Mouse (Mus musculus): Measurements from ENCODE around the gene Mov10l1. TPM values are rescaled to one million over a fixed set of nuclear protein-coding genes. Genes with fewer than 3 reads are reported as not detected.

Gene Mov10l1
- polyA plus RNA-seq, 1 experiment = 4.1 TPM

DNA sequence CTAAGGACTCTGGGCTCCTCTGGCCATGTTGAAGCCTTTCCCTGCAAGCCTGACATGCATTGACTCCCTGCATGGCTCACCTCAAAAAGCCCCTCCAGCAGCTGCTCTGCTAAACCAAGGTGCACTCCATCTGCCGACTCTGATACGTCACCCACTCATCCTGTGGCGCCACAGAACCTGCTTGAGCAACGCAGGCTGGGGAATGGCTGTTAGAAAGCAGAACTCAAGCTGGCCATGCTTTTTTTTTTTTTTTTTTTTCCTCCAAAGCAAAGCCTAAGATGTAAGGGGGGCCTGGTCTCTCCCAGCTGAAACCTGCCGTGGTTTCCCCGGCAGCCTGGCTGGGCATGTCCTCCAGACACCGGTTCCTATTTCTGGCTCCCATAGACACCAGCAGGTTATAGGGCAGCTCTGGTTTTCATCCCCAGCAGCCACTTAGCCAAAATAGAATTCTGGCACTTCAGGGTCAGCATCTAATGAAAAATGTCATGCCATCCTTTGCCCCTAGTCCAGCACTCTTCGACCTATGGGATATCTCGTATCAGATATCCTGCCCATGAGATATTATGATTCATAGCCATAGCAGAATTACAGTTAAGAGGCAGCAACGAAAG, 91.4 kb downstream of the Mov10l1 start:
- H3K9me3 ChIP-seq (replicated peaks; ENCODE audit: control insufficient read depth, insufficient read depth, low read length, poor library complexity, severe bottlenecking) = no peaks in the 10 kb centered on the region
- no peaks in the 10 kb centered on the region for H3K4me1 ChIP-seq (ENCODE audit: control insufficient read depth, insufficient read depth, low read length)
- no peaks in the 10 kb centered on the region for H3K27me3 ChIP-seq (ENCODE audit: control insufficient read depth, insufficient read depth, low read length, poor library complexity, severe bottlenecking)
- TF ChIP-seq CTCF (IDR thresholded peaks at IDR 0.05; ENCODE audit: low read depth, low read length) = no peak
- no peak for TF ChIP-seq POLR2A (IDR thresholded peaks at IDR 0.05; ENCODE audit: insufficient read depth, low read length)
- TF ChIP-seq EP300 (IDR thresholded peaks at IDR 0.05; ENCODE audit: insufficient read depth, low read depth, low read length) = no peak
- H3K27ac ChIP-seq (ENCODE audit: insufficient read depth, low read length) = no peak overlapping the region
- H3K4me3 ChIP-seq (ENCODE audit: low read depth, low read length) = no peak overlapping the region
- no peak overlapping the region for H3K9ac ChIP-seq (ENCODE audit: low read depth, poor library complexity, severe bottlenecking)
- H3K36me3 ChIP-seq (ENCODE audit: control insufficient read depth, insufficient read depth, low read length, poor library complexity, severe bottlenecking) = no peaks in the 10 kb centered on the region

- no peaks in the 10 kb centered on the region for H3K4me1 ChIP-seq (ENCODE audit: control insufficient read depth, insufficient read depth, low read length)
- peak within 1 kb of the TSS; percentile 86 for H3K4me3 ChIP-seq (ENCODE audit: low read depth, low read length)
- H3K27me3 ChIP-seq (ENCODE audit: control insufficient read depth, insufficient read depth, low read length, poor library complexity, severe bottlenecking) = no peaks in the 10 kb centered on the region
- H3K9ac ChIP-seq (ENCODE audit: low read depth, poor library complexity, severe bottlenecking) = peak within 1 kb of the TSS; percentile 97
- no peak for TF ChIP-seq EP300 (IDR thresholded peaks at IDR 0.05; ENCODE audit: insufficient read depth, low read depth, low read length)
- TF ChIP-seq POLR2A (IDR thresholded peaks at IDR 0.05; ENCODE audit: insufficient read depth, low read length) = no peak
- no peaks in the 10 kb centered on the region for H3K9me3 ChIP-seq (replicated peaks; ENCODE audit: control insufficient read depth, insufficient read depth, low read length, poor library complexity, severe bottlenecking)
- no peaks in the 10 kb centered on the region for H3K36me3 ChIP-seq (ENCODE audit: control insufficient read depth, insufficient read depth, low read length, poor library complexity, severe bottlenecking)
- no peak within 1 kb of the TSS for H3K27ac ChIP-seq (ENCODE audit: insufficient read depth, low read length)
Measured at GRCm38 (mm10) chr15:89074613-89075477, 92.1 kb downstream of the Mov10l1 start, which contains the start of gene Trabd. TSS of gene Trabd (plus strand) at chr15:89075124.

GRCm38 (mm10) chr15:89075478-89076147, 92.9 kb downstream of the Mov10l1 start:
- no peak for TF ChIP-seq POLR2A (IDR thresholded peaks at IDR 0.05; ENCODE audit: insufficient read depth, low read length)
- TF ChIP-seq EP300 (IDR thresholded peaks at IDR 0.05; ENCODE audit: insufficient read depth, low read depth, low read length) = no peak
- no peak for TF ChIP-seq CTCF (IDR thresholded peaks at IDR 0.05; ENCODE audit: low read depth, low read length)
- no peaks in the 10 kb centered on the region for H3K9me3 ChIP-seq (replicated peaks; ENCODE audit: control insufficient read depth, insufficient read depth, low read length, poor library complexity, severe bottlenecking)
- no peak overlapping the region for H3K27ac ChIP-seq (ENCODE audit: insufficient read depth, low read length)
- H3K27me3 ChIP-seq (ENCODE audit: control insufficient read depth, insufficient read depth, low read length, poor library complexity, severe bottlenecking) = no peaks in the 10 kb centered on the region
- peak overlapping the region; percentile 86 for H3K4me3 ChIP-seq (ENCODE audit: low read depth, low read length)
- peak overlapping the region; percentile 97 for H3K9ac ChIP-seq (ENCODE audit: low read depth, poor library complexity, severe bottlenecking)
- no peaks in the 10 kb centered on the region for H3K4me1 ChIP-seq (ENCODE audit: control insufficient read depth, insufficient read depth, low read length)
- H3K36me3 ChIP-seq (ENCODE audit: control insufficient read depth, insufficient read depth, low read length, poor library complexity, severe bottlenecking) = no peaks in the 10 kb centered on the region

DNA sequence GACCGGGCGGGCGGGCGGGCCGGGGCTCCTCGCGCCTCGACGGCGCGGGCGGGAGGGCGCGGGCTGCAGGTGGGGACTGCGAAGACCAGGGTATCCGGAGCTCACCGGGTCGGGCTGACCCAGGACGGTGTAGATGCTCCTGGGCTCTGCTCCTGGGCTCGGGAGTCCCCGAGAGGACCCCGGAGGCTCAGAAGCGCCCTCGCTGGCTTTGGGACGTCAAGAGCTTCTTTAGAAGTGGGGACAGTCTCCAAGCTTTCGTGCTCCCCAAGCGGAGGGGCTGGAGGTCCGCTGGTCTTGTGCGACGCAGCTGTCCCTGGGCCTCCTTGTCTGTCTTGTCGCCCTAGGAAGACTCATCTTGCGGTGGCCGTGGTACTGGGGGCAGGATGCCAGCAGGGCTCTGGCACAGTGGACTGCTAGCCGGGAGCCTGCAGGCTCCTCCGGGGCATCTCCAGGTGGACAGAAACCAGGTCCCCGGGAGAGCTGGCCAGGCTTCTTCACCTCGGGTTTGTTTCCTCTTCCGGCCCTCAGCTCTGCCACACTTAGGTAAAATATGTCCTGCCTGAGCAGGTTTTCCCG, 93.5 kb downstream of the Mov10l1 start:
- TF ChIP-seq EP300 (IDR thresholded peaks at IDR 0.05; ENCODE audit: insufficient read depth, low read depth, low read length) (no peak), POLR2A (IDR thresholded peaks at IDR 0.05; ENCODE audit: insufficient read depth, low read length) (no peak), CTCF (IDR thresholded peaks at IDR 0.05; ENCODE audit: low read depth, low read length) (no peak)
- no peaks in the 10 kb centered on the region for H3K9me3 ChIP-seq (replicated peaks; ENCODE audit: control insufficient read depth, insufficient read depth, low read length, poor library complexity, severe bottlenecking)
- no peaks in the 10 kb centered on the region for H3K4me1 ChIP-seq (ENCODE audit: control insufficient read depth, insufficient read depth, low read length)
- H3K4me3 ChIP-seq (ENCODE audit: low read depth, low read length) = peak overlapping the region; percentile 97
- H3K9ac ChIP-seq (ENCODE audit: low read depth, poor library complexity, severe bottlenecking) = peak overlapping the region; percentile 97
- H3K36me3 ChIP-seq (ENCODE audit: control insufficient read depth, insufficient read depth, low read length, poor library complexity, severe bottlenecking) = no peaks in the 10 kb centered on the region
- no peak overlapping the region for H3K27ac ChIP-seq (ENCODE audit: insufficient read depth, low read length)
- no peaks in the 10 kb centered on the region for H3K27me3 ChIP-seq (ENCODE audit: control insufficient read depth, insufficient read depth, low read length, poor library complexity, severe bottlenecking)

GRCm38 (mm10) chr15:89078208-89078836, 95.6 kb downstream of the Mov10l1 start:
- Histone ChIP-seq H3K4me1 (ENCODE audit: control insufficient read depth, insufficient read depth, low read length) (no peaks in the 10 kb centered on the region), H3K36me3 (ENCODE audit: control insufficient read depth, insufficient read depth, low read length, poor library complexity, severe bottlenecking) (no peaks in the 10 kb centered on the region), H3K4me3 (ENCODE audit: low read depth, low read length) (no peak overlapping the region), H3K27me3 (ENCODE audit: control insufficient read depth, insufficient read depth, low read length, poor library complexity, severe bottlenecking) (no peaks in the 10 kb centered on the region), H3K27ac (ENCODE audit: insufficient read depth, low read length) (no peak overlapping the region), H3K9me3 (replicated peaks; ENCODE audit: control insufficient read depth, insufficient read depth, low read length, poor library complexity, severe bottlenecking) (no peaks in the 10 kb centered on the region), H3K9ac (ENCODE audit: low read depth, poor library complexity, severe bottlenecking) (no peak overlapping the region)
- no peak for TF ChIP-seq POLR2A (IDR thresholded peaks at IDR 0.05; ENCODE audit: insufficient read depth, low read length)
- TF ChIP-seq EP300 (IDR thresholded peaks at IDR 0.05; ENCODE audit: insufficient read depth, low read depth, low read length) = no peak
- no peak for TF ChIP-seq CTCF (IDR thresholded peaks at IDR 0.05; ENCODE audit: low read depth, low read length)

All from ES-Bruce4 (cell line).